Mouse (Mus musculus) ES-E14 (cell line): ENCODE data around the gene Aifm3.

Experiments
- MAFK ChIP-seq: IDR thresholded peaks from 2 replicates; pipeline ENCODE4 v1.6.1; 2014; ENCODE audit warnings: mild to moderate bottlenecking, low read depth, low read length, inconsistent platforms; ENCODE audit not compliant: insufficient read depth
- ZC3H11A ChIP-seq: IDR thresholded peaks from 2 replicates; pipeline ENCODE4 v1.6.1; 2012; ENCODE audit warnings: low read depth, mild to moderate bottlenecking, inconsistent platforms, low read length, borderline replicate concordance

GRCm38 (mm10) chr16:17552837-17553236 lies 63.4 kb downstream of the Aifm3 start:
- TF ChIP-seq ZC3H11A = no peak
- TF ChIP-seq MAFK = no peak
